Mouse (Mus musculus): ENCODE measurements around the gene Cacna1d.

The Cacna1d gene

DNA sequence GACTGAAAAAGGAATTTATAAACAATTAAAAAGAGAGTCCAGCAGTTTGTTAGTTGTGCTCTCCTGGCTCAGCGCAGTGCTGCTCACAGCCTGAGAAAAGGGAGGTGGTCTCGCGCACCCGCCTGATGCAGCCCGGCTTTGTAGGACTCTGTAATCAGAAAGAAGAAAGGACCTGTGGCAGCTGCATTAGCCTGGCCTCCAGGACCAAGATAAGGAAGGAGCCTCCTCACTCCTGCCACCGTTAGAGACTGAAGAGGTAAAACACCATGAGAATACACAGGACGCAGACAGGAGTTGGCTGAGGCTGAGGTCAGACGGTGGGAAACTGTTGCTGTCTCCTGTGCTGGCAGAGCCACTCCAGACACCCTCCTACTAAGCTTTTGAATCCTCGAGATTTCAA lies at the start of gene Cacna1d:
Cacna1d (minus strand) TSS at position 114 of the 400 bp plus-strand sequence.
- no peak for DNase-seq

GRCm38 (mm10) chr14:30533780-30534450 lies 42.7 kb upstream of the Cacna1d start:
- DNase-seq, result no peak

- DNase-seq, result no peak
Observed at GRCm38 (mm10) chr14:30531896-30532295, 40.6 kb upstream of the Cacna1d start.

DNA sequence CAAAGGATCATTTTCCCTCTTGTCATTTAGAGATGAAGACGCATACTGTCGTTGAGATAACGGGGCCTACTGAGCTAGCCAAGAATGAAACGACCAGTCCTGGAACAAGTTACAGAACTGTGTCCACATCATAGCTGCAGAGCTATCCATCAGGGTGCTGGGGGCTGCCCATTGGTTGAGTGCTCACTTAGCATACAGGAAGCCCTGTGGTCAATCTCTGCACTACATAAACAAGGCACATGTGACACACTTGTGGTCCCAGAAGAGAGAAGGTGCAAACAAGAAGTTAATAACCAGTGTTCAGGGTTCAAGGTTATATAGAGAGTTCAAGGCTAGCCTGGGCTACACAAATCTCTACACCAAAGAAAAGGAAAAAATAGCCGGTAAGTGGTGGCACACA lies 40.2 kb upstream of the Cacna1d start:
- DNase-seq, result no peak

- DNase-seq, result no peak
Observed at GRCm38 (mm10) chr14:30530726-30531269, 39.5 kb upstream of the Cacna1d start.

DNA sequence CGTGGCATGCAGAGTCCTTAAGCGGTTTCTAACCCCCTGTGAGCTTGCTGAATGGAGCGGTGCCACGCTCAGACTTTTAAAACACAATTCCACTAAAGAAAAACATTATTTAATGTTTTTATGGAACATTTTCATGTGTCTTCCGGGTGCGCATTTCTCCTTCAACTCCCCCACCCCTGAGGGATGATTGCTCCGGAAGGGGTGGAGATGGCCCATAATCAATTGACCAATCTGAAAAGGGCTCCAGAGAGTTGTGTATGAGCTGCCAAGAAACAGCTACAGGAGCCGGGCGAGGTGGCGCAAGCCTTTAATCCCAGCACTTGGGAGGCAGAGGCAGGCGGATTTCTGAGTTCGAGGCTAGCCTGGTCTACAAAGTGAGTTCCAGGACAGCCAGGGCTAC lies 38.2 kb upstream of the Cacna1d start:
- no peak for DNase-seq

DNA sequence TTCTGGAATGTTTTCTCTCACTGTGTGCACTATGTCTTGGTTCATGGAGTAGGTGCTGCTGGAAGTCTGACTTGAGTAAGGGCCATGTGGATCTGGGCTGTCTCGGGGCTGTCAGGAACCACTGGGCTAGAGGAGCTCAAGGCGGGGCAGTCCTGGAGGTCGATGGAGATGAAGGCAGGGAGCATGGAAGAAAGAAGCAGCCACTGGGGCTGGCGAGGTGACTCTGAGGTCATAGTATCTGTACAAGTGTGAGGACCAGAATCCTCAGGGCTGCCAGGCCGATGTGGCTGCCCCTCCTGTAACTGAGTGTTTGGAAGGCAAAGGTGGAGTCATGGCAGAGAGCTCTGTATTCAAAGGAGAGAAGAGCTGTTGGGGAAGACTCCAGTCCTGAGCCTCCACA lies 37.7 kb upstream of the Cacna1d start:
- DNase-seq, result no peak

GRCm38 (mm10) chr14:30528392-30528791 lies 37.1 kb upstream of the Cacna1d start:
- no peak for DNase-seq

GRCm38 (mm10) chr14:30523356-30523755 lies 32.1 kb upstream of the Cacna1d start:
- no peak for DNase-seq

- DNase-seq, result no peak
Observed at GRCm38 (mm10) chr14:30519323-30519722, 28.1 kb upstream of the Cacna1d start.

DNA sequence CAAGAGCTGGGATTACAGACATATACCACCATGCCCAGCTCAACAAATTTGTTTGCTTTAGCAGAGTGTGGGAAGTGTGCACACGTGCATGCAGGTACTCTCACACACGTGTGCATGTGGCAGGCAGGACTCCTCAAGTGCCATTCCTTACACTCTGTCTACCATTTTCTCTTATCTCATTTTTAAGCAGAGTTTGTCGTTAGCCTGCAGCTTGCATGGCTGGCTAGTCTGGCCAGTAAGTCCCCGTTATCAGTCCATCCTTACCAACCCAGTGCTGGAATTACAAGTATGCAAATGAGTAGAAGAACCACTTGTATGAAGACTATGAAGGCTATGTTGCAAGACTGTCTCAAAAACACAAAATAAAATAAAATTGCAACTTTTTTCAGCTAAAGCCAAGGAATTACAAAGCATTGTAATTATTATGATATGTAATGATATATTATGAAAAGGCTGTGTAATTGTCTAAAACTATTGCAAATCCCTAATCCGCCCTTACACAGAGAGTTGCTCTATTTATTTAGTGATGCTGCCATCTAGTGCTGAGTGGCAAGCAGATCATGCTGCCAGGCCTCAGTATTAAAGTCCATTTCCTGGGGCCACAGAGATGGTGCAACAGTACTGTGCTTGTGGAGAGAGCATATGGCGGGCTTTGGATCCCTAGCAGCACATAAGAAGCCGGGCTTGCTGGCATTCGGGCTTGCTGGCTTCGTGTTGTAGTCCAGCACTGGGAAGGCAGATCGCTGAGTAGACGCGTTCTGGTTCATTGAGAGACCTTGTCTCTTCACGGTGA lies 24.9 kb upstream of the Cacna1d start:
- DNase-seq, result peak; percentile 45

GRCm38 (mm10) chr14:30512896-30513295 lies 21.6 kb upstream of the Cacna1d start:
- DNase-seq, result no peak

DNA sequence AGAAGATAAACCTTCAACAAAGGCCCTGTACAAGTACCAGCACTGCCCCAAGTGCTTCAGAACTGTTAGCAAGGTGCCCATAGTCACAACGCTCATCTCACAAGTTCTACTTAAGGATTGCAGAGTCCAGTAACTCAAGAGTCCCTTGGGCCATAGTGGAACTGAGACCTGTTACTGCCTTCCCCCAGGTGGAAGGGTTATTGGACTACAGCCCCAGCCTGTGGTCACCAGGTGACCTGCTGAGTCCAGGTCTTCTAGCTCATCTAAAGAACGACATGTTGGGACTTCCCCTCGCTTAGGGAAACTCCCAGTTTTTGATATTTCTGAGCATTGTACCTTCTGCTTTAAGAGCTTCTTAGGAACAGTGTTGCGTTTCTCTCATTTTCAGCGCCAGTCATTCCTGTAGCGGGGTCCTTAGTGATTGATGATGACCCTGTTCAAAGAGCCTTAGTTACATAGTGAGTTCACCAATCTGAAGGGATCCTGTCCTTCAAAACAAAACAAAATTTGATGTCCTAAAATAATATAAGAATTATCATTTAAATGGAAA lies 19.0 kb upstream of the Cacna1d start:
- DNase-seq, result no peak

DNA sequence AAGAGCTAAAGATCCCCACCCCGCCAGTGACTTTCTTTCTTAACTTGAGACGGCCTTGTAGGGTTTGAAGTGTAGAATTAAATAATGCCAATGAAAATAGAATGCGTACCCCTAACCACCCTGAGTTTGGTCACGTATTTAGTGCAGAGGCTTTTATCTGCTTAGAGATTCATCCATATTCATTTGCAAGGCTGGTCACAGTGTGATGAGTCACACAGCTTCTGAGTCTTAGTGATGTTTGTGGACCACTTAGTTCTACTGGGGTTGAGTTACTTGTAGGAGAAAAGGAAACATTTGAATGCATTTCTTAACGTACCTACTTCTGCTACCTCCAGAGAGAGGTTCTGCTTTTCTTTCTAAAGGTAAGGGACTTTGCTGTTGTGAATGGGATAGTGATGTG lies 13.7 kb upstream of the Cacna1d start:
- DNase-seq, result no peak

- DNase-seq, result no peak
Observed at GRCm38 (mm10) chr14:30498202-30498601, 6.9 kb upstream of the Cacna1d start.

- DNase-seq, result no peak
Observed at GRCm38 (mm10) chr14:30494998-30495397, 3.7 kb upstream of the Cacna1d start.

DNA sequence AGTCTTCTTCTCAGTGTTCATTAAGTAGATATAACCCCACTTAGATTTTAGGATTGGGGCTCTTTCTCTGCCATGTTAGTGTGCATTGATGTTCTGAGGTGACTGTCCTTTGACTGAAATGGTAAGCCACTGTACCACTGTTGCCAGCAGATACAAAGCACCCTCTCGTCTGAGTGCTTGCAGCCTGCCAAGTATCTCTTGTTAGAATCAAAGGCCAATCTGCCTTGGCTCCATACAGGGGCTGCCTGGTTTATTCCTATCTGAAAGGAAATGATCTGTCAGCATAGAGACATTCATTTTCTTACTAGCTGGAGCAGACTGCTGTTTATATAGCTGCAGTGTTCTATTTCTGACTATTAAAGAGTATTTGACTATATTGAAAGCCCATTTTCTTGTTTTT lies 2.0 kb upstream of the Cacna1d start:
- DNase-seq, result no peak

DNA sequence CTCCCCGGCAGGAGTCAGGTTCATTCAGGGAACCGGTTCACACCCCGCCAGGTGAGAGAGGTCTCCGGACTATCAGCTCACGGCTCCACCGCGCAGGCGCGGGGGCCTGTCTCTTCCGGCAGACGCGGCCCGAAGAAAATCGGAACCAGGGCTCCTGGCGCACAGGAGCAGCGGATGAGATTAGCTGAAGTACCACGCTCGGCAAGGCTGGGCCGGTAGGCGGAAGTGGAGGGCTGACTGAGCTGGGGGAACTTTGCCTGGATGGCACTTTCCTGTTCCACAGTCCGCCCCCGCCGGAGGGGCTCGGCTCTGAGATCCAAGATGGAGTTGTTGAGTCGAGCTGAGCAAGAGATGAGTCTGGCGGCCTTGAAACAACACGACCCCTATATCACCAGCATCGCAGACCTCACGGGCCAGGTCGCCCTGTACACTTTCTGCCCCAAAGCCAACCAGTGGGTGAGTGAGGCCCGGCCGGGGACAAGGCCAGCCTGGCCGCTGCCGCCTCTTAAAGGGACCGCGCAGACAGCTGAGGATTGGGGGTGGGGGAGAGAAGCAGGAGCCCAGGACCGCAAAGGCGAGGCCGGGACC lies 11.8 kb downstream of the Cacna1d start, which contains the start of gene Dcp1a:
Dcp1a (plus strand) TSS at position 175 of the 588 bp plus-strand sequence.
- DNase-seq, result peak; percentile 97

- DNase-seq, result no peak
Observed at GRCm38 (mm10) chr14:30474416-30474815, 16.8 kb downstream of the Cacna1d start.

DNA sequence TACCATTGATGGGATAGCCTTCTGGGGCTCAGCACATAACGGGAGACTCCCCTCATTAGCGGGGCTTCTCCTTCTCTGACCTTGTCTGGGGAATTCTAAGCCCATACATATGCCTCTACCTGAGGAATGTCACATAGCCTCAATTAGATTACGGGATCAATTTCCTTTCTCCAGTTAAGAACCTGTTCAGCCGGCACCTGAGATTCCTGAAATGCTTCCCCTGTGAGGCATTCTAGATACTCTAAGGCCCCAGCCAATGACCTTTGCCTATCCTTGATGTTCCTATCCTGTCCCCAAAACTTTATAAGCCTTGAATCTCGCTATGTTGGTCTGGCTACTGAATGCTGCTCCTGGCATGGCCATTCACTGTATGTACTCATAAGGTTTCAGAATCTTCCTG lies 17.6 kb downstream of the Cacna1d start:
- no peak for DNase-seq

DNA sequence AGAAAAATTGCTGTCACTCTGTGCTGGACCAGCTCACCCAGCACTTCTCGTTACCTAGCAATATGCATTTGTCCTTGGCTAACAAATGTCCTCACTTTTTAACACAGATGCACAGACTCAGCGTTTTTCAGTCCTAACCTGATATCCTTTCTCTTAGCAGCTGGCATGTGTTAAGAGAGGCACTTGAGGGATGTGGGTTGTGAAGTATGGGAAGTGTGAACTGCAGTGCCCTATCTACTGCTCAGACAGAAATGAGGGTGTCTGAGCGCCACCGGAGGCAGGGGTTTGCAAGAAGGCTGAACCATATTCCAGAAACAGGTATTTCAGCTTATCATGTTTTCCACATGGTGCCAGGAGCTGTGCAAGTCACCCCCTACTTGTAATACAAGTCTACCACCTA lies 27.9 kb downstream of the Cacna1d start:
- no peak for DNase-seq

- DNase-seq, result peak; percentile 87
Observed at GRCm38 (mm10) chr14:30459891-30460523, 31.2 kb downstream of the Cacna1d start.

DNA sequence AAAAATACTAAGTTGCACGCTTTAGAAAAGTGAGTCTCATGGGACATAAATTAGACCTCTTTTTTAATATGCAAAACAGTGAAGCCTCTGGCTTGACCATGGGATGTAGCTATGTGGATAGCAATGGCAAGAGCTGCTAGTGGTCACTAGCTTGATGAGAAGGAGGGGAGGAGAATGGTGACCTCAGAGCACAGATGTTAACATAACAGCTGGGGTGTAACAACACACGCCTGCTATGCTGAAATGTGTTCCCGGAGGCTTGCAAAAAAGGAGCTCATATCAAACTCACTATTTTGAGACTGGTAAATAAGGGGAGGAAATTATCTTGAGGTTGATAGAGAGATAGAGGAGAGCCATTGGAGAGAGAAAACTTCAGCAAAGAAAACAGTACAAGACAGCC lies 32.4 kb downstream of the Cacna1d start:
- DNase-seq, result peak; percentile 66
